Mouse (Mus musculus) C2C12 (cell line): ENCODE results near the gene Tmem145.

Experiments
- CTCF ChIP-seq: IDR thresholded peaks from one replicate; pipeline ENCODE4 v1.5.1; 2011; ENCODE audit not compliant: control insufficient read depth, insufficient read depth, insufficient read length
- FOSL1 ChIP-seq: IDR thresholded peaks from one replicate; pipeline ENCODE4 v1.8.0; 2011; ENCODE audit warnings: mild to moderate bottlenecking, low read length; ENCODE audit not compliant: poor library complexity, insufficient read depth, severe bottlenecking
- MAX ChIP-seq: IDR thresholded peaks from one replicate; pipeline ENCODE4 v1.6.1; 2011; ENCODE audit warnings: mild to moderate bottlenecking, control low read depth
- MYOG ChIP-seq: IDR thresholded peaks from one replicate; pipeline ENCODE4 v1.6.1; 2011; ENCODE audit not compliant: control insufficient read depth, insufficient read length; ENCODE audit errors: extremely low read depth
- USF1 ChIP-seq: IDR thresholded peaks from one replicate; pipeline ENCODE4 v1.6.1; 2011; ENCODE audit warnings: low read depth, mild to moderate bottlenecking, control low read depth, moderate library complexity

GRCm38 (mm10) chr7:25303685-25304006, 2.3 kb upstream of the Tmem145 start:
- no peak for TF ChIP-seq CTCF
- no peak for TF ChIP-seq MAX
- no peak for TF ChIP-seq FOSL1
- TF ChIP-seq MYOG = no peak
- no peak for TF ChIP-seq USF1
